11 mouse cellular contexts compared by ENCODE assay signal in the genomic region with DNA sequence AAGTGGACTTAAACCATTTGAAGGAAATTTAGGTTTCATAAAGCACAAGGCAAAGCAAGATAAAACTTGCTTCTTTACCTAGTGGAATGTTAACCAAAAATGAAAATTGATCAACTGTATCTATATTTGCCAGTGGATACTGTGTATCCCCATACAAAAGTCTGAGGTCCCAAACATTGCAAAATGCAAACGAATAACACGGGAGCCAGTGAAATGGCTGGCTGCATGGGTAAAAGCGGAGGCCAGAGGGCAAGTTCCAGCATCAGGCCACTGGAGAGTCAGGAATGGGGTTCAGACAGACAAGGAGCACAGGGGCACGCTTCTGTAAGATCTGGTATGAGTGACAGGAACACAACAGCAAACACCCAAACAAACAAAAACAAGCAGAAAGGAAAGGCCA. TPM values are rescaled to one million over a fixed set of nuclear protein-coding genes. Genes with fewer than 3 reads are reported as not detected.
DNase-seq lines count a peak whose midpoint lies in the region; ATAC-seq and TF ChIP-seq lines count a peak whose summit lies in the region.
"Had no signal": no experiment of that assay in that cellular context is flagged by ENCODE, and none has a peak within 500 bp of the region (broad histone marks: within the 10 kb centered on the region; RNA-seq: fewer than 3 reads in every experiment).

No protein-coding gene starts in this region.

- peak overlapping the region; percentile 96 for H3K4me3 ChIP-seq in heart, embryonic 16.5 days (ENCODE audit: low read length)
- H3K4me3 ChIP-seq in CH12.LX (replicated peaks in 1 of 3; ENCODE audit: low read depth in 2 of 3, low read length in 2 of 3, poor library complexity in 1 of 3) = no peak overlapping the region
- H3K4me3 ChIP-seq in embryonic facial prominence, embryonic 10.5 days = 0 out of 2 replicates have a peak overlapping the region, but pooled peaks have one; percentile 16
- peak overlapping the region; percentile 94 for H3K4me3 ChIP-seq in liver, embryonic 11.5 days (ENCODE audit: low read depth, low read length)

- WGBS in heart, embryonic 16.5 days = 70% methylated on average over 4 of the region's 4 CpGs
- WGBS in embryonic facial prominence, embryonic 10.5 days = 76% methylated on average over 4 of the region's 4 CpGs
- 63% methylated on average over 4 of the region's 4 CpGs for WGBS in liver, embryonic 11.5 days

- no peak for TF ChIP-seq POLR2A in CH12.LX (IDR thresholded peaks at IDR 0.05; ENCODE audit: low read depth, low read length)

- no peaks in the 10 kb centered on the region for H3K27me3 ChIP-seq in heart, embryonic 16.5 days (ENCODE audit: control insufficient read depth, insufficient read depth, low read length)
- H3K27me3 ChIP-seq in CH12.LX (replicated peaks) = no peaks in the 10 kb centered on the region
- no peaks in the 10 kb centered on the region for H3K27me3 ChIP-seq in embryonic facial prominence, embryonic 10.5 days (replicated peaks; ENCODE audit: low read depth, poor library complexity, severe bottlenecking)
- H3K27me3 ChIP-seq in liver, embryonic 11.5 days (replicated peaks; ENCODE audit: control insufficient read depth, insufficient read depth, low read length) = no peaks in the 10 kb centered on the region

- dilution Hi-C loops in CH12.LX (cut with MboI; ENCODE audit: extremely low pct_ligation_motif_present, extremely low pct_unique_long_range_greater_than_20kb, low sequenced_read_pairs) = no loop called here

- no peak for DNase-seq in heart, postnatal 10 days
- DNase-seq in CH12.LX (ENCODE audit: extremely low read depth) = no peak
- no peak for DNase-seq in embryonic facial prominence, embryonic 10.5 days (ENCODE audit: low spot score)
- no peak for DNase-seq in liver, embryonic 11.5 days (ENCODE audit: low spot score)
- no peak for DNase-seq in spleen, postnatal 14 days (ENCODE audit: low spot score in 2 of 2)
- no peak for DNase-seq in gastrocnemius, postnatal 36 days
- DNase-seq in testis, postnatal 14 days (ENCODE audit: low spot score) = no peak
- DNase-seq: adrenal gland, adult 8-10 months; cerebellum, postnatal 14 days; right cerebral cortex, postnatal 4 days had no signal

- no peaks in the 10 kb centered on the region for H3K9me3 ChIP-seq in heart, embryonic 16.5 days (replicated peaks; ENCODE audit: control insufficient read depth, low read length)
- no peaks in the 10 kb centered on the region for H3K9me3 ChIP-seq in CH12.LX (replicated peaks; ENCODE audit: low read length)
- H3K9me3 ChIP-seq in embryonic facial prominence, embryonic 10.5 days = no peaks in the 10 kb centered on the region
- H3K9me3 ChIP-seq in liver, embryonic 11.5 days (ENCODE audit: control insufficient read depth, low read length) = no peaks in the 10 kb centered on the region

- no peak for TF ChIP-seq CTCF in CH12.LX (conservative IDR thresholded peaks at IDR 0.05 in 1 of 2, IDR thresholded peaks at IDR 0.05 in 1 of 2; ENCODE audit: low read depth in 2 of 2, low read length in 2 of 2)

- TF ChIP-seq RAD21 in CH12.LX (IDR thresholded peaks at IDR 0.05; ENCODE audit: low read depth, low read length) = no peak

- H3K9ac ChIP-seq in heart, embryonic 16.5 days (ENCODE audit: low read length) = peak overlapping the region; percentile 96
- no peak overlapping the region for H3K9ac ChIP-seq in CH12.LX (ENCODE audit: insufficient read depth, low read depth)
- H3K9ac ChIP-seq in liver, embryonic 11.5 days (ENCODE audit: low read depth, low read length) = peak overlapping the region; percentile 92

- peaks cover 32% of the 10 kb centered on the region for H3K4me1 ChIP-seq in heart, embryonic 16.5 days (ENCODE audit: control insufficient read depth, insufficient read depth, low read length)
- peaks cover 5 to 45% of the 10 kb centered on the region in 2 experiments for H3K4me1 ChIP-seq in CH12.LX (ENCODE audit: control insufficient read depth in 1 of 2, insufficient read depth in 2 of 2)
- H3K4me1 ChIP-seq in embryonic facial prominence, embryonic 10.5 days = peaks cover 27% of the 10 kb centered on the region
- H3K4me1 ChIP-seq in liver, embryonic 11.5 days (replicated peaks; ENCODE audit: control insufficient read depth, insufficient read depth, low read length) = peaks cover 38% of the 10 kb centered on the region

- H3K36me3 ChIP-seq in heart, embryonic 16.5 days (ENCODE audit: control insufficient read depth, insufficient read depth) = no peaks in the 10 kb centered on the region
- peaks cover 4 to 7% of the 10 kb centered on the region in 2 experiments for H3K36me3 ChIP-seq in CH12.LX (replicated peaks in 1 of 2; ENCODE audit: control insufficient read depth in 1 of 2, insufficient read depth in 1 of 2, low read length in 1 of 2)
- no peaks in the 10 kb centered on the region; the same call in 1 of the 2 replicates for H3K36me3 ChIP-seq in embryonic facial prominence, embryonic 10.5 days (replicated peaks)
- no peaks in the 10 kb centered on the region for H3K36me3 ChIP-seq in liver, embryonic 11.5 days (ENCODE audit: control insufficient read depth, insufficient read depth, low read length)

- in situ Hi-C loops in CH12.LX (cut with MboI; ENCODE audit: low pct_ligation_motif_present, low pct_unique_long_range_greater_than_20kb, low sequenced_read_pairs) = loop anchor here (5.0 to 10.0 kb wide), 2 partner anchors 37 to 94 kb away; no protein-coding TSS in a partner anchor

- H3K4me2 ChIP-seq in heart, embryonic 16.5 days (ENCODE audit: low read depth, low read length) = peak overlapping the region; percentile 78
- H3K4me2 ChIP-seq in CH12.LX (ENCODE audit: insufficient read depth, low read depth, poor library complexity, severe bottlenecking) = peak overlapping the region; percentile 54
- peak overlapping the region; percentile 87 for H3K4me2 ChIP-seq in liver, embryonic 11.5 days

- no peak for ATAC-seq in heart, embryonic 16.5 days (replicated peaks; ENCODE audit: extremely low read depth, insufficient read depth, low FRiP score)
- no peak for ATAC-seq in liver, embryonic 11.5 days (replicated peaks; ENCODE audit: low FRiP score)

- peaks cover 17% of the 10 kb centered on the region for H3K79me2 ChIP-seq in CH12.LX (replicated peaks; ENCODE audit: control insufficient read depth, extremely low read depth, insufficient read depth, poor library complexity, severe bottlenecking)

- H3K27ac ChIP-seq in heart, embryonic 16.5 days (ENCODE audit: low read length) = no peak overlapping the region
- H3K27ac ChIP-seq in CH12.LX (ENCODE audit: insufficient read depth, low read depth) = no peak overlapping the region
- H3K27ac ChIP-seq in embryonic facial prominence, embryonic 10.5 days (replicated peaks) = no peak overlapping the region
- peak overlapping the region; percentile 89; the same call in 1 of the 2 replicates for H3K27ac ChIP-seq in liver, embryonic 11.5 days (ENCODE audit: low read depth, low read length)

- intact Hi-C loops in heart, postnatal 10 days (cut with DNase I) = no loop called here
- intact Hi-C loops in gastrocnemius, postnatal 36 days (cut with DNase I) = no loop called here

- no peak for TF ChIP-seq EP300 in CH12.LX (IDR thresholded peaks at IDR 0.05; ENCODE audit: low read length)

TF ChIP-seq in CH12.LX, 34 proteins besides CTCF, POLR2A, EP300 and RAD21:
- TF ChIP-seq USF1 (IDR thresholded peaks at IDR 0.05; ENCODE audit: low read depth, low read length) (no peak), BHLHE40 (IDR thresholded peaks at IDR 0.05; ENCODE audit: low read depth, low read length) (no peak), MEF2A (IDR thresholded peaks at IDR 0.05; ENCODE audit: borderline replicate concordance, low read depth, low read length) (no peak), MAFK (IDR thresholded peaks at IDR 0.05; ENCODE audit: insufficient replicate concordance, low read length) (no peak), POLR2AphosphoS2 (IDR thresholded peaks at IDR 0.05; ENCODE audit: low read depth, low read length) (no peak), JUN (IDR thresholded peaks at IDR 0.05; ENCODE audit: insufficient read depth, low read depth, low read length) (no peak), RCOR1 (conservative IDR thresholded peaks at IDR 0.05; ENCODE audit: low read depth, low read length) (no peak), ELF1 (IDR thresholded peaks at IDR 0.05; ENCODE audit: low read depth, low read length) (no peak), HCFC1 (IDR thresholded peaks at IDR 0.05; ENCODE audit: low read depth, low read length) (no peak), MXI1 (IDR thresholded peaks at IDR 0.05; ENCODE audit: low read depth, low read length) (no peak), TBP (conservative IDR thresholded peaks at IDR 0.05; ENCODE audit: low read depth, low read length) (no peak), CHD2 (IDR thresholded peaks at IDR 0.05; ENCODE audit: low read length) (no peak)

RNA-seq across cellular contexts. Expression of a gene that starts 13.3 kb away (rescaled TPM):
- 38.3 and 40.8 TPM in 2 replicates for polyA plus RNA-seq in heart, embryonic 16.5 days (2015; fragmentation: Nextera tagmentation; extraction: Ambion mirVana)
- total RNA-seq in heart, postnatal 10 days (2021) = 10 to 100 TPM; 33.7 to 38.5 TPM
- 31.6 and 37.1 TPM in 2 replicates for total RNA-seq in CH12.LX (2012; rRNA removed)
- total RNA-seq in CH12.LX (2014; rRNA removed) = 23.6 and 35.3 TPM in 2 replicates
- 34.4 and 35.5 TPM in 2 replicates for polyA plus RNA-seq in CH12.LX (2012; ENCODE audit: insufficient read length, low read depth)
- polyA plus RNA-seq in embryonic facial prominence, embryonic 10.5 days (2016; fragmentation: Nextera tagmentation; extraction: Ambion mirVana) = 20.5 and 20.8 TPM in 2 replicates
- polyA plus RNA-seq in liver, embryonic 11.5 days (2014; fragmentation: Nextera tagmentation; extraction: Ambion mirVana) = 46.3 and 51.9 TPM in 2 replicates
- total RNA-seq in gastrocnemius, postnatal 36 days (2021) = 10 to 100 TPM in 1 of 2 experiments, 1 to 10 TPM in 1; 8.1 to 11.8 TPM

Comparison
In these comparisons a context has a peak if more than half of its experiments do, and no peak if none do; other contexts are left out.
1. H3K4me3 ChIP-seq: peak in heart, embryonic 16.5 days (single experiment), embryonic facial prominence, embryonic 10.5 days (single experiment) and liver, embryonic 11.5 days (single experiment); none in CH12.LX (0 of 3).
2. Peak in every context shown above with its lines, with median percentiles within 50 percentile points of each other: H3K4me2 ChIP-seq.